Mouse (Mus musculus) midbrain, embryonic 14.5 days (tissue): ENCODE data around the gene Ccdc87. TPM values are rescaled to one million over a fixed set of nuclear protein-coding genes. Genes with fewer than 3 reads are reported as not detected.

ENCODE experiments used
- ATAC-seq: fragments of 200-750 bp; cut with Nextera tagmentation; 2 replicates; pipeline ENCODE4 v1.8.0; 2017; ENCODE audit warnings: moderate number of reproducible peaks, moderate library complexity; ENCODE audit not compliant: low FRiP score, low TSS enrichment
- DNase-seq: peaks from one replicate; pipeline ENCODE4 v3.0.0-alpha.2; 2015
- H3K27ac ChIP-seq: fragments of 300-500 bp; sonication (generic); replicated peaks from 2 replicates; pipeline ENCODE4 v1.5.1; 2014; ENCODE audit warnings: mild to moderate bottlenecking, low read depth, low read length, moderate library complexity
- H3K27me3 ChIP-seq: fragments of 300-500 bp; sonication (generic); 2 replicates; pipeline ENCODE4 v1.6.1; 2014; ENCODE audit warnings: low read length, control low read depth, mixed read lengths; ENCODE audit not compliant: control insufficient read depth, insufficient read depth
- H3K36me3 ChIP-seq: fragments of 300-500 bp; sonication (generic); 2 replicates; pipeline ENCODE4 v1.6.1; 2014; ENCODE audit warnings: low read length, control low read depth; ENCODE audit not compliant: control insufficient read depth, insufficient read depth
- H3K4me1 ChIP-seq: fragments of 300-500 bp; sonication (generic); 2 replicates; pipeline ENCODE4 v1.6.1; 2014; ENCODE audit warnings: mild to moderate bottlenecking, antibody characterized with exemption, low read length, control low read depth; ENCODE audit not compliant: control insufficient read depth, insufficient read depth
- H3K4me2 ChIP-seq: fragments of 300-500 bp; sonication (generic); 2 replicates; pipeline ENCODE4 v1.6.1; 2014; ENCODE audit warnings: mild to moderate bottlenecking, low read length, moderate library complexity
- H3K4me3 ChIP-seq: fragments of 300-500 bp; sonication (generic); replicated peaks from 2 replicates; pipeline ENCODE4 v1.5.1; 2014; ENCODE audit warnings: low read depth, low read length
- H3K9ac ChIP-seq: fragments of 300-500 bp; sonication (generic); replicated peaks from 2 replicates; pipeline ENCODE4 v1.6.1; 2014; ENCODE audit warnings: mild to moderate bottlenecking, low read length, moderate library complexity
- H3K9me3 ChIP-seq: fragments of 300-500 bp; sonication (generic); 2 replicates; pipeline ENCODE4 v1.6.1; 2016; ENCODE audit warnings: low read length, control low read depth, mixed read lengths; ENCODE audit not compliant: control insufficient read depth
- WGBS: fragments of 180-500 bp; shearing (Covaris S2); extraction: QIAGEN DNeasy Blood & Tissue Kit; methylation state at CpG from one replicate; pipeline ENCODE4 v1.1.7; 2014; 5-methylcytosine and 5-hydroxymethylcytosine counted together
- polyA plus RNA-seq: library from polyadenylated mRNA; unstranded; fragments of >200 nt; fragmentation: Nextera tagmentation; extraction: Ambion mirVana; gene quantifications from 2 replicates; pipeline ENCODE4 v1.2.1, GENCODE M21; 2014

Ccdc87 gene
- polyA plus RNA-seq = 0.49 and 0.63 TPM in 2 replicates

DNA sequence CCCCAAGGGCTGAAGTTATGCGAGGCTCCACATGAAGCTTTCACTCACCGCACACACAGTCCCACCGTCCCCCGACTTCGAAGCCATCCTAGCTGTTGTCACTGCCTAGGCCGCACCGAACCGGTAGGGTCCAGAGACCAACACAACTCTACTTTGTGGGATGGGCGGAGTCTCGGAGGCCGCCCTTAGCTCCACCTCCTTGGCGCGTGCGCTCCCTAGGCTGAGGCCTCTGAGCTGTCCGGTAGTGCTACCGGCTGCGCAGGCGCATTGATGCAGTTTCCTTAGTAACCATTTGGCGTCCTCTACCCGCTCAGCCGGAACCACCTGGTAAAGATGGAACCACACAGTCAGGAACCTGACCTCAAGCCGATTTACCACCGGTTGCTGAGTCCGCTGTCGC lies at the start of gene Ccdc87, which contains the start of gene Ccs:
Gene Ccdc87 (plus strand): TSS at position 218 of the 400 bp plus-strand sequence.
Gene Ccs (minus strand): TSS at position 184 of the 400 bp plus-strand sequence.
- H3K27ac ChIP-seq = no peak within 1 kb of the TSS
- peak within 1 kb of the TSS; percentile 41 for H3K9ac ChIP-seq
- no peaks in the 10 kb centered on the region for H3K9me3 ChIP-seq
- peaks cover 15% of the 10 kb centered on the region for H3K4me1 ChIP-seq
- ATAC-seq = peak; percentile 98
- peak within 1 kb of the TSS; percentile 58 for H3K4me3 ChIP-seq
- peaks cover 16% of the 10 kb centered on the region for H3K27me3 ChIP-seq
- WGBS = 1% methylated on average over 25 of the region's 25 CpGs
- no peaks in the 10 kb centered on the region for H3K36me3 ChIP-seq
- DNase-seq = peak; percentile 97
- peak within 1 kb of the TSS; percentile 98 for H3K4me2 ChIP-seq

DNA sequence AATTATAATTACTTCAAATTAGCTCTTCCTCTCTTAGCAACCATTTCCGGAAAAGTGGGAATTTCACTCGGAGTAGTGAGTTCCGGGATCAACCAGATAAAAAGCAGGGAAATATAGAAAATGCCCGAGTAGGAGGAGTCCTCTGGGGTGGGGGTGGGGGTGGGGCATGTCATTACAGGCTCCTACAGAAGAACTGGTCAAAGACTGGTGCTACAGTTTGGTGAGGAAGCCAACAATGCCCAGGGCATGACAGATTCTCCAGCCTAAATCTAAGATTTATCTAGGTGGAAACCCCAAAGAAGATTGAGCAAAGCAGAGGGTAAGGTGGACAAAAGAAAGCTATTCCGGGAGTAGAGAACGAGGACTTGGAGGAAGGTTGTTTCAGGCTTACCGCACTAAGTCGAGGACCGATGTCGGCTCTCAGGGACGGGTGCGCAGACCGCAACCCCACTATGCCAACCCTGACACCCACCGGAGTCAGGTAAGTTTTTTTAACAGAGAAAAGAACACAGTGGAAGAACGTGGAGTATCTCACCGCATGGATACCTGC lies 45.8 kb upstream of the Ccdc87 start:
- no peaks in the 10 kb centered on the region for H3K27me3 ChIP-seq
- peaks cover 35% of the 10 kb centered on the region for H3K36me3 ChIP-seq
- no peaks in the 10 kb centered on the region for H3K9me3 ChIP-seq
- H3K4me1 ChIP-seq = peaks cover 42% of the 10 kb centered on the region
- H3K4me2 ChIP-seq = peak overlapping the region; percentile 90
- ATAC-seq = peak; percentile 32; the same call in 1 of the 2 replicates
- H3K4me3 ChIP-seq = peak overlapping the region; percentile 83
- peak overlapping the region; percentile 87 for H3K27ac ChIP-seq
- WGBS = 2% methylated on average over 16 of the region's 16 CpGs
- DNase-seq = peak; percentile 44
- peak overlapping the region; percentile 74 for H3K9ac ChIP-seq

DNA sequence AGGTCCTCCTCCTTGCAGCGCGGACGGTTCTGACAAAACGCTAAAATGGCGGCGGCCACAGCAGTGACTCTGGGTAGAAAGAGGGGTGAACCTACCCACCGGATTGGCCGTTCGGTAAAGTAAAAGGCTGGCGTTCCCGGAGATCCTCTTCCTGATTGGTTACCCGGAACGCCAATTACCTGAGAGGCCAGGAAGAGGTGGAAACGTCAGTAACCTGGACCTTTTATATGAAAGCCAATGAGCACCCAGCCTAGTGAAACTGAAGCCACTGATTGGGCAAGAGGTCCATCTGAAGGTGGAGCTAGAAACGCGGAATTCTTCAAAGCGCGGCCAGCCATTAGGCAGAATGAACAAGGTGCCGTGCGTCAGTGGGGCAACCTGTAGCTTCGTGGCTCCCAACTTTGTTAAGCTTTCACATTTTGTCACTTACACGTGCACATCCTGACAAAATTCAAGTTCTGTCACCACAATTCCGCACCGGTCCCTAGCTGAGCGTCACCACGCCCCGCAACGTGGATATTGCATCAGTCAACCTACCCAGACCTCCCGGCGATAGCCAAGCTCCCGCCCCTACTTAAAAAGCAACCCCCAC lies 45.2 kb upstream of the Ccdc87 start, which contains the start of gene Rbm4:
Gene Rbm4 (minus strand): TSS at position 71 of the 592 bp plus-strand sequence.
- ATAC-seq (peak; percentile 98), DNase-seq (peak; percentile 98)
- under 1% methylated on average over 31 of the region's 31 CpGs for WGBS
- Histone ChIP-seq H3K4me1 (peaks cover 39% of the 10 kb centered on the region), H3K36me3 (peaks cover 36% of the 10 kb centered on the region), H3K9ac (peak within 1 kb of the TSS; percentile 74), H3K9me3 (no peaks in the 10 kb centered on the region), H3K27me3 (no peaks in the 10 kb centered on the region), H3K27ac (peak within 1 kb of the TSS; percentile 87), H3K4me2 (peak within 1 kb of the TSS; percentile 90), H3K4me3 (peak within 1 kb of the TSS; percentile 83)

DNA sequence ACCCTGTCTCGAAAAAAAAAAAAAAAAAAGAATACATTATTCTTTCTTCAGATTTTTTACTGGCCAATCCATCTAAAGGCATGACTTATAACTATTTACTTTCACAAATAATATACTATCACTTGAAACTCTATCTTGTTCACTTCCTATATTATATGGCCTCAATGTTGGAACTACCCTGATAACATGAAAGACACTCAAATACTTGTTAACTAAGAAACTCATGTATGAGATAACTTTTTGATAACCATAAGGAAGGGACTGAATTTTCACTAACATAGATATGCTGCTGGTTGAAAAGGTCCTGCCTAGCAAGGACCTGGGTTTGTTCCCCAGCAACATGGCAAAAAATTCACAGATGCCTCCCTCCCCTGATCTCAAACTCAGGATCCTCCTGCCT lies 43.2 kb upstream of the Ccdc87 start:
- H3K4me1 ChIP-seq = peaks cover 20% of the 10 kb centered on the region
- DNase-seq (no peak), ATAC-seq (no peak)
- 79% methylated on average over 1 of the region's 1 CpGs for WGBS
- no peak overlapping the region for H3K27ac ChIP-seq
- H3K9ac ChIP-seq = no peak overlapping the region
- H3K4me3 ChIP-seq = no peak overlapping the region
- no peaks in the 10 kb centered on the region for H3K9me3 ChIP-seq
- no peak overlapping the region for H3K4me2 ChIP-seq
- H3K36me3 ChIP-seq = peaks cover 43% of the 10 kb centered on the region
- no peaks in the 10 kb centered on the region for H3K27me3 ChIP-seq

DNA sequence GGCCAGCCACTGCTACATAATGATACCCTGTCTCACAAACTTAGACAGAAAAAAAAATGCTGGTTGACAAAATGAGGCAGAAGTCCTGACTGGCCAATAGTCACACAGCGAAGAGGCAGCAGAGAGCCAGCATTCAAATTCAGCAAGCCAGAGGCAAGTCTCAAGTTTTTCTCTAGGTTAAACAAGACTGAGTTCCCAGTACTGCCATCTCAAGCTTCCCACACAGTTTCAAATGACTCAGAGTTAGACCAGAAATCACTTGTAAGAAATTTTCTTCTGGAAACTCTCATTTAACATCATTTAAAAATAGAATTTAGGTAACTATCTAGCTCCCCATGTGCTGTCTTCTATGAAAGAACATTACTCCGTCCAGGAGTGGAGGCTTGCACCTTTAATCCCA lies 41.3 kb upstream of the Ccdc87 start:
- DNase-seq (no peak), ATAC-seq (no peak)
- WGBS = 95% methylated on average over 2 of the region's 2 CpGs
- H3K9me3 ChIP-seq = no peaks in the 10 kb centered on the region
- no peak overlapping the region for H3K27ac ChIP-seq
- H3K4me1 ChIP-seq = peaks cover 4% of the 10 kb centered on the region; the same call in 1 of the 2 replicates
- no peak overlapping the region for H3K4me3 ChIP-seq
- H3K36me3 ChIP-seq = peaks cover 49% of the 10 kb centered on the region
- no peak overlapping the region for H3K9ac ChIP-seq
- H3K4me2 ChIP-seq = no peak overlapping the region
- H3K27me3 ChIP-seq = no peaks in the 10 kb centered on the region

DNA sequence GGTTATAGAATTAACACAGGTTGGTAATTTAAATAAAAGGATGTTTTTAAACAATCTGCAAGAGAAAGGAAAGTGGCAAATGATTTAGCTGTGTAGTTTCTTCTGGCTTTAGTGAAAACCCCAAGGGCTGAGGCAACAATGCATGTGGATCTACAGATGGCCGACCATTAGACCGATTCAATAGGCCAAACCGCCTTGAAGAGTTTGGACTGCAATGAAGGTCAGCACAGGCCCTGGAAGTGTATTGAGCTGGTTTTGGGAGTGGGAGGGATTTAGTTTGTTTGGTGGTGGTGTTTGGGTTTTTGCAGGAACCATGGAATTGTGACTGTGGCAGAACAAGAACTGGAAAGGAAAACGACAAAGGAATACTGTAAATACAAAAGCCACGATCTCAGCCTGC lies 40.1 kb upstream of the Ccdc87 start:
- Histone ChIP-seq H3K4me1 (0 out of 2 replicates have a peak, but pooled peaks cover 3% of the 10 kb centered on the region), H3K4me3 (no peak overlapping the region), H3K36me3 (peaks cover 59% of the 10 kb centered on the region), H3K27me3 (no peaks in the 10 kb centered on the region), H3K9me3 (no peaks in the 10 kb centered on the region), H3K4me2 (no peak overlapping the region), H3K27ac (no peak overlapping the region), H3K9ac (no peak overlapping the region)
- no peak for ATAC-seq
- 94% methylated on average over 5 of the region's 5 CpGs for WGBS
- DNase-seq = no peak

DNA sequence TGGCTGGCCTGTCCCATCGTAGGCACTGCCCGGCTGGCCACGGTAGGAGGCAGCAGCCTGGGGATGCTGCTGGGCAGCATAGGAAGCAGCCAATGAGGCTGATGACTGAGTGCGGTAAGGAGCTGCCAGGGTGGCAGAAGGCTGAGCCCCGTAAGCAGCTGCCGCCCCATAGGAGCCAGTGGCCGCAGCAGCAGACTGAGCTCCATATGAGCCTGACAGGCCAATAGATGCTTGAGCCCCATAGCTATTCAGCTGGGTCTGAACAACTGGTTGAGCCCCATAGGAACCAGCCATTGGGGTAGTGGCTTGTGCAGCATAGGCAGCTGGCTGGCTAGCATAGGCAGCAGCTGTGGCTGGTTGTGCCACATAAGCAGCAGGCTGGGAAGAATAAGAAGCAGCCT lies 36.5 kb upstream of the Ccdc87 start:
- WGBS = 90% methylated on average over 7 of the region's 7 CpGs
- H3K36me3 ChIP-seq = peaks cover 59% of the 10 kb centered on the region
- H3K4me2 ChIP-seq = no peak overlapping the region
- no peak overlapping the region for H3K9ac ChIP-seq
- DNase-seq (no peak), ATAC-seq (no peak)
- no peaks in the 10 kb centered on the region for H3K9me3 ChIP-seq
- no peaks in the 10 kb centered on the region for H3K27me3 ChIP-seq
- no peak overlapping the region for H3K27ac ChIP-seq
- H3K4me3 ChIP-seq = no peak overlapping the region
- H3K4me1 ChIP-seq = no peaks in the 10 kb centered on the region

DNA sequence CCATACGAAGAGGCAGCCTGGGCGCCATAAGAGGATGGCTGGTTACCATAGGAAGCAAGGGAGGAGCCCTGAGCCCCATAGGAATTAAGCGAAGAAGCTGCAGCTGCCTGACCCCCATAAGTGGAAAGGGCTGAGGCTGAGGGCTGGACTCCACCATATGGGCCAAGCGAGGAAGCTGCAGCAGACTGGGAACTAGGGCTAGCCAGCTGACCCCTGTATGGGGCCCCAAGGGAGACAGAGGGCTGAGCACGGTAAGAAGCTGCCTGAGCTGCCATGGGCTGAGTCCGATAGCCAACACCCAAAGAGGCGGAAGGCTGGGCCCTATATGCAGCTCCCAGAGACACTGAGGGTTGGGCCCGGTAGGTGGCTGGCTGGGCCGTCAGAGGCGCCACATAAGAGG lies 35.9 kb upstream of the Ccdc87 start:
- WGBS = 76% methylated on average over 10 of the region's 10 CpGs
- Histone ChIP-seq H3K4me1 (peaks cover 4% of the 10 kb centered on the region; the same call in 1 of the 2 replicates), H3K4me2 (no peak overlapping the region), H3K36me3 (peaks cover 55% of the 10 kb centered on the region), H3K4me3 (no peak overlapping the region), H3K9ac (no peak overlapping the region), H3K9me3 (no peaks in the 10 kb centered on the region), H3K27ac (no peak overlapping the region), H3K27me3 (no peaks in the 10 kb centered on the region)
- ATAC-seq (no peak), DNase-seq (no peak)

DNA sequence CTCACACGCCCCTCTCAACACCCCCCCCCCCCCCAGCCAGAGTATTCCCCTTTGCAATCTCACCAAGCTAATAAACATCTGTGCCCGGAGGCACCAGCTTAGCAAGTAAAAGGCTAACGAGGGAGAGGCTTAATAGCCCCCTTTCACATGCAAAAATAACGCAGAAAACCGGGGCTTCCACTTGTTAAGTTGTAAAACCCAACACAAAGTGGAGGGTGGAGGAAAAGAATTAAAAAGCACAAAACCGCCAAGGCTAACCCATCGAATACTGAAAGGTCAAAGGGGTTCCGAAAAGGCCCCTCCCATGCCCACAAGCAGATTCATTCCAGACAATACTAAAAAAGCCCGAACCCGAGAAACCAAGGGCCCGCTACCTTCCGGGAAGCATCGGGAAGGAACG lies 28.9 kb upstream of the Ccdc87 start:
- Histone ChIP-seq H3K4me1 (peaks cover 18% of the 10 kb centered on the region), H3K36me3 (no peaks in the 10 kb centered on the region), H3K27ac (peak overlapping the region; percentile 91), H3K27me3 (no peaks in the 10 kb centered on the region), H3K9me3 (no peaks in the 10 kb centered on the region), H3K9ac (peak overlapping the region; percentile 68), H3K4me2 (peak overlapping the region; percentile 94), H3K4me3 (peak overlapping the region; percentile 87)
- ATAC-seq (no peak), DNase-seq (peak; percentile 3)
- under 1% methylated on average over 14 of the region's 14 CpGs for WGBS
